Mouse (Mus musculus): ENCODE measurements around the gene Reps1.

The Reps1 gene

GRCm38 (mm10) chr10:18055696-18056390 lies at the start of gene Reps1:
TSS of gene Reps1 (plus strand) at chr10:18055861.
- no peak for DNase-seq (ENCODE audit: low spot score in 2 of 2)

GRCm38 (mm10) chr10:18006756-18007155 lies 48.9 kb upstream of the Reps1 start:
- DNase-seq (ENCODE audit: low spot score in 2 of 2), result peak; percentile 57 to 65

DNA sequence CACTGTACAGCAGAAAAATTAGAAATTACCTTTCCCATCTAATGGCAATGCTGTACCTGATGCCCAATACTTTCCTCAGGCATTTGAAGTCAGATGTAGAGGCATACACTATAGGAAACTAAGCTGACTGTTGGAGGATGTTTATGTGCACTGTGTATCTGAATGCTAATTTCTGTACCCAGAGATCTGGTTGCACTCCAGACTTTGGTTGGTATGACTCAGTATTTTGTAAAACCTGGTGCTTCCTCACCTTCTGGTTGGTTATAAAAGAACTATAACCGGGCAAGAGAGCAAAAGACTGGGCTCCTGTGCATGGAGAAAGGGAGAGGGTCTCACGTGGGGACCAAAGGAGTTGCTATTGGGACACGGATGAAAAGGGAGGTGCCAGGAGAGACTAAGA lies 48.4 kb upstream of the Reps1 start:
- no peak for DNase-seq (ENCODE audit: low spot score in 2 of 2)

DNA sequence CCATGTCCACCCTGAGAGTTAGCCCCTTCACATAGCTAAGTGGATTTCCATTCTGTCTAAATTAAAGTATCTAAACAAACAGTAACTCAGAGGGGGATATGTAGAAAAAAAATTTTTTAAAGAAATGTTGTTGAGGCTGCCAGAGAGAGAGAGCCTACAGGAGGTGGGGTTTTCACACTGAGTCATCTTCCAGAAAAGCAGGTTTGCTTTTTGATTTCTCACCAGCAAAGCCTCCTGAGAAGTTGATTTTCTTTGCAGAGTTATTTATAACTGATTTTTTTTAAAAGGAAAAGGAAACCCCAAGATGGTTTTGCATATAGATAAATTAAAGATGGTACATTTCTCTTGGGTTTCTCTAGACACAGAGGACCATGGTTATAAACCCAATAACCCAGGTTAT lies 47.5 kb upstream of the Reps1 start:
- no peak for DNase-seq (ENCODE audit: low spot score in 2 of 2)

GRCm38 (mm10) chr10:18009744-18010143 lies 45.9 kb upstream of the Reps1 start:
- DNase-seq (ENCODE audit: low spot score in 2 of 2), result no peak

DNA sequence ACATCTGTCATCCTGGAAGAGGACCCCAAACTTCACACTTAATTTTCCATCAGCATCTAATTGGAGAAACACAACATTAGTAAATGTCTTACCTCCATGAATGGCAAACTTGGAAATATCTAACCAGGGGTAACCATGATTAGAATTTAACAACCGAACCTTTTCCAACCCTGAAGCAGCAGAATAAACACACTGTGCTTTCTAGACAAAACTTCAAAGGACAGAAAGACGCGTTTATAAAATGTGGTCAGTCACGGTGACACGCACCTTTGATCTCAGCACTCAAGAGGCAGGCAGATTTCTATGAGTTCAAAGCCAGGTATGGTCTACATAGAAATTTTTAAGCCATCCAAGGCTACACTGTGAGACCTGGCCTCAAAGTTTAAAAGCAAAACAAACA lies 43.9 kb upstream of the Reps1 start:
- DNase-seq (ENCODE audit: low spot score in 2 of 2), result no peak

DNA sequence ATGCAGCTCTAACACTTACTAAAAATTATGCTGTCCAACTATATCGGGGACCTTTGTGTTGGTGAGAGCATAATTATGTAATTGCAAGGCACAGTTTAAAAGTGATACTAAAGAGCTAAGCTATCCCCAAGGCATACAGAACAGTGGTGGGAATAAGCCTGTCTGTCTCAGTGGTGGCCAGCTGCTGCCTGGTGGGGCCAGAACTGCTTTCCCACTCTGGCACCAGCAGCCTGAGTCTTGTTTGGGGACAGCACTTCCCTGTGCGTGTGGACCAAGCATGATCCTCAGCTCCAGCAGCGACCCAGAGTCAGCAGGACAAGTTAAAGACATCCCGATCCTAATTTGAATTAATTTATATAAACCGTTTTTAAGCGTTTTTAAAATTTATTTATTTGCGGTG lies 35.2 kb upstream of the Reps1 start:
- no peak for DNase-seq (ENCODE audit: low spot score in 2 of 2)

DNA sequence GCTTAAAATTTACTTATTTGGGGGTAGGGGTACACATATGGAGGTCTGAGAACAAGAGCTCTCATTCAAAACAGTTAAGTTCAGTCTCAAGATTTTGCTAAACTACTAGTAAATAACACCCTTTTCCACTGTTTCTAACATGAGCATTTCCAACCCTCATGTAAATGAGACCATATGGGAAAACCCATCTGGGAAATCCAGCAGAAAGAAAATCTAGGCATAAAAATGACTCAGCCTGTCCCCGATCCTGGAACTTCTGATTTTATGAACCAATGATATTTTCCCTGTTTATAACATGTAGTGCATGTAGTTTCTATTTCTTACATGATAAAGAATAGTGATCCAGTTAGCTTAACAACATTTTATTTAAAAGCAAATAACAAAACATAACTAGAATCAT lies 34.8 kb upstream of the Reps1 start:
- no peak for DNase-seq (ENCODE audit: low spot score in 2 of 2)

DNA sequence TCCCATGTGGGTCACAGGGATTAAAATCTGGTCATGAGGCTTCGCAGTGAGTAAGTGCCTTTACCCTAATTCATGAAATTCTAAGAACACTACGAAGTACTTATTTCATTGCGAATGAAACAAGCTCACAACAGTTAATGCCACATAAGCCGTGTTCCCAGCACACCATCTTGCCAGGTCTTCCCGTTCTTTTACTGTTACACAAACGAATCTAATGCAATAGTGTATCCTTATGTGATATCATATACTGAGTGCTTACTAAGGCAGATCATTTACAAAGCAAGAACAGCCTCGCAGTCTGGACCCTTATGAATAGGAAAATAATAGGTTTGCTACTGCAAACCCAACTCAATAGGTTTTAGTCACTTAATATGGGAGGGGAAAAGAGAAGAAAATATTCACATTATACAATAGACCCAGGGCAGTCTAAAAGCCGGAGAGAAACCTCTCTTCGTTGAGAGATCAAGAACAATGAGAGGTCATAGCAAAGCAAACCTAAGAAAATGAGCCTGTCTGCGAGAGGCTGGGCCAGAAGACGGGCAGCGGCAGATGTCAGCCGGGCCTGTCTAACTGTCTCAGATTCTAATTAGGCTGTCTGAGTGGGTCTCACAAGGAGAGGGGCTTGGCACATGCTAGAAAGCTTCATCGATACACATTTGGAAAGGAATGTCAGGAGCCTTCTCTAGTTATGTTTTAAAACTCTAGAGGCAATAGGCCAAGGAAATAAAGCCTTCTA lies 33.9 kb upstream of the Reps1 start:
- no peak for DNase-seq (ENCODE audit: low spot score in 2 of 2)

GRCm38 (mm10) chr10:18022312-18022711 lies 33.3 kb upstream of the Reps1 start:
- peak; percentile 81 for DNase-seq (ENCODE audit: low spot score in 2 of 2)

DNA sequence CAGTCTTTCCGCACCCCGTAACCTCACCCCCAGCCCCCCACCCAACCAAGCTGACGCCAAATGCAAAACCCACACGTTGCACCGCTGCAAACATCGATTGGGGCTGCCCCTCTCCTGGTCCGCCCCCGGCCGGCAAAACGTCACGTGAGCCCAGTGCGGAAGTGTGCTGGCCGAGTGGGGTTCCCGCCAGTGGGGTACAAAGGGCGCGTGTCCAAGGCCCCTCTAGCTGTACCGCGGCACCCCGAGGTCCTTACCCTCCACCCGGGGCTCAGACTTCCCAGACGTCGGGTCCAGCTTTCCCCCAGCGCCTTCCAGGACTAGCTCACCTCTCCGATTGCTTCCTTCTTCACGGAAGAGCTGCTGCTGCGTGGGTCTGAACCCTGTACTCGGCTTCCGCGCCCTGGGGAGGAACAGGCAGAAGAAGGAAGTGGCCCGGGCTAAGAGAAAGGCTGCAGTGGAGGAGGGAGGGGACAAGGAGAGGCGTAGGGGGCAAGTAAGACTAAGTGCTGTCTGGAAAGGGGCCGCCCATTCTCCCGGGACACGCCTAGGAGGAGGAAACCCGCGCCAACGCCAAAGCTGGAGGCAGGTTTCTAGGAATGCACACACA lies 32.8 kb upstream of the Reps1 start, which contains the start of gene Abracl:
Abracl (minus strand) TSS at position 548 of the 607 bp plus-strand sequence.
- DNase-seq (ENCODE audit: low spot score in 2 of 2), result peak; percentile 63 to 80

DNA sequence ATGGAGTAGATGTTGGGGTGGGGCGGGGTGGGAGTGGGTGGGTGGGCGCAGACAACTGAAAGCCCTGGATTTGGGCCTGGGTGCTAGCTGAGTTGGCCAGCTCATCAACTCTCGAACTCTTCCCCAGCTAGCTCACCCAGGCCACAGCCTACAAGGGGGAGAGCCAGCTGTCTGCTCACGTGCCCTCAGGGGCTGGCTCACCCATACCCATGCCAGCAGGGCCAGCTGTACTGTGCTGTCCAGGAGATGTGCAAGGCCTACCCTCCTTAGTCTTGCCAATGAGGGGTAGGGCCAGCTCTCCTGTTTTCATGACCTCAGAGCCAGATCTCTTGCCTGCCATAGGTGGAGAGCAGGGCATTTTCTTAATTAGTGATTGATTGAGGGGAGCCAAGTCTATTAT lies 21.3 kb upstream of the Reps1 start:
- DNase-seq (ENCODE audit: low spot score in 2 of 2), result no peak

DNA sequence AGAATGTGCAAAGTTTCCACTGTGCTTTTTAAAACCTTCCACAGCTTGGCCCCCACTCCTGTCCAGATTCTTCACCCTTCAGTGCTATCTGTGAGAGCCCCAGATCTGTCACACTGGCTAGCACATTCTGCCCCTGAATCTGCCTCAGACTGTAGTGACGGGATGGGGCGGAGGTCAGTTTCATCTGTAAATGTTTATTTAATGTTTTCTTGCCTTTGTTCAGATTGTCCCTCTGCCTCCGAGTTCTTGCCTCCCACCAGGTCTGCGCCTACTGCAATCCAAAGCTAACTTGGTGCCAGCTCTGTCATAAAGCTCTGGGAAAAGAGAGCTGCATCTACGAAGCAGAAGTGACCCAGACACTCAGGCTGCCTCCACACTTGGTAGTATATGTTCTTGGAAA lies 18.8 kb upstream of the Reps1 start:
- DNase-seq (ENCODE audit: low spot score in 2 of 2), result no peak

DNA sequence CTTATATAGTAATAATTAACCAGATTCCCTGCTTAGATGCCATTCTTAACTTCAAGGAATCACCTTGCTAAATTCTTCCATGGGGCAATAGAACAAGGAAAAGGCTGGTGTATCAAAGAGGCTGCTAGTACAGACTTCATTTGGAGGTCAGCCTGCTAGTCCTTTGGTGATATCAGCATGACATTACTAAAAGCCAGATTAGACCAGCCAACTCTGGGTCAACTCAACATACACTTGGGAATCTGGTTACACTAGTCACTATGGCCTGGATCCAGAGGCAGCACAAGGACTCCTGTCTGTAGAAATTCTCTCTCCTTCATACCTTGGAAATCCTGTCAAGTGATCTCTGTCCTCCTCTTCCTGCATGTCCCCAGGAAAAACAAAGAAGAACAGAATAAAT lies 9.3 kb upstream of the Reps1 start:
- DNase-seq (ENCODE audit: low spot score in 2 of 2), result no peak

GRCm38 (mm10) chr10:18047380-18048146 lies 8.1 kb upstream of the Reps1 start:
- no peak for DNase-seq (ENCODE audit: low spot score in 2 of 2)

- peak; percentile 82 to 86 for DNase-seq (ENCODE audit: low spot score in 2 of 2)
Observed at GRCm38 (mm10) chr10:18055009-18055695, 509 bp upstream of the Reps1 start.

DNA sequence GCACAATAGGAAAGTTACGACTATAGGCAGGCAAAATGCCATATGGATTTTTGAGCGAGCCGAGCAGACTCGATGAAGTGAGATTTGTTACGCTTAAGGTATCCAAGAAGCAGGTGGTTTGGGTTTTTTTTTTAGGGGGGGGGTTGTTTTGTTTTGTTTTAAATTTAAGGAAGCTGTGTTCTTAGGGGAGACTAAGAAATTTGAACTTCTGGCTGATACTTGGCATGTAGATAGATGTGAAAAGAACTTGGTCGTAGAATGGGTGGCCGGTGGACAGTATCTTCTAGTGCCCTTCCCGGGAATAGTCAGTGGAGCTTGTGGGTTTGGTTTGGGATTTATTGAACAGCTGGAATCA lies 707 bp downstream of the Reps1 start:
- DNase-seq (ENCODE audit: low spot score in 2 of 2), result no peak

- DNase-seq (ENCODE audit: low spot score in 2 of 2), result no peak
Observed at GRCm38 (mm10) chr10:18058681-18059338, 3.1 kb downstream of the Reps1 start.

DNA sequence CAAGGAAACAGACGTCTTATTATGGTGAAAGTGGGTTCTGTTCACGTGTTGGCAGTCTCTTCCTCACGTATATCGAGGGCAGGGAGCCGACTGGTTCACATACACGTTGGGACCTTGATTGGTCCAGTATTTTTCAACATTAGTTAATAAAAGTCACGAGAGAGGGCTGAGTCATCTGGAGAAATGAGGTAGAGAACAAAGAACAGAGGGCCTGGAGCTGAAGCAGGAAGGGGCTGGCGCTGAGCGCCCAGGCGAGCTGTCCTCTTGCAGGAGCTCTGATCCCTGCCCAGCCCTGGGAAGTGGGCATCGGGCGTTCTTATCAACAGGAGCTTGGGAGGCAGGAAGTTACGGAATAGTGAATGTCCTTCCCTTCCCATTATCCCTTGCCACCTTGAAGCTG lies 4.1 kb downstream of the Reps1 start:
- DNase-seq (ENCODE audit: low spot score in 2 of 2), result no peak

GRCm38 (mm10) chr10:18060778-18061177 lies 5.1 kb downstream of the Reps1 start:
- DNase-seq (ENCODE audit: low spot score in 2 of 2), result no peak

DNA sequence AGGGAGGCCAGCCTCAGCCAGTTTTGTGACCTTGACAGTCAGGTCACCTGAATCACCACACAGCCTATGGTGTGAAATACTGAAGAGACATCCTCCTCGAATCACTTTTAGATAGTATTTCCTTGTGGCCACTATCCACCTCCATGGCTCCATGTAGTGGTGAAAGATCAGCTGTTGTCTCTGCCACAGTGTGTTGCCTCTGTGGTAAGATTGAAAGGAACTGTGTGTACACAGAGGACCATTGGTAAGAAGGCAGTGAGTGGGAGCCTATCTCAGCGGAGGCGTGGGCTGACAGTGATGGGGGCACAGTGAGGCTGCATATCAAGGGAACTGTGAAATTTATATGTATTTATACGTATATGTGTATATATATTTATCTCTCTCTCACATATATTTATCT lies 5.9 kb downstream of the Reps1 start:
- no peak for DNase-seq (ENCODE audit: low spot score in 2 of 2)
